Mouse (Mus musculus) retina, embryonic 14.5 days (tissue): ENCODE results near the gene Edar.
"Not testable (repeated sequence)": the region's sequence is repeated elsewhere in the genome, so short reads cannot be mapped to it uniquely, and the experiment has no call there.

Experiments used
- DNase-seq: peaks from one replicate; pipeline ENCODE4 v3.0.0-alpha.2; 2015; ENCODE audit warnings: low spot score

Gene Edar

DNA sequence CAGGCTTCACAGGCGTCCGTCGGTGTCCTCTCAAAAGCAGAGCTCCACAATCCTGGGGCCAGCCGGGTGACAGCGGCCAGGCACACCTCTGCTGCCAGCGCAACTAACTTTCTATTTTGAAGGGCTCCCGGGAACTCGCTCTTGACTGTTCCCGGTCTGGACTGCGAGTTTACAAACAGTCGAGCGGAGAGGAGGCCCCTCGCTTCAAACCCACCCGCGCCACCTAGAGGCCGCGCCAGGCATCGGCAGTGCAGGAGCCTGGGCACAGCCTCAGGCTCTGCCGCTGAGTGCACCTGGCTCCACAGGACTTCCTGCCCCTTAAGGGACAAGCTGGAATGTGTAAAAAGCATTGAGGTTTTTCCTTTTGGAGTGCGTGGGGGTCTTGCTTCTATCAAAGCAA is at the start of gene Edar:
Gene Edar (minus strand): TSS at position 122 of the 400 bp plus-strand sequence.
- peak; percentile 87 for DNase-seq

DNA sequence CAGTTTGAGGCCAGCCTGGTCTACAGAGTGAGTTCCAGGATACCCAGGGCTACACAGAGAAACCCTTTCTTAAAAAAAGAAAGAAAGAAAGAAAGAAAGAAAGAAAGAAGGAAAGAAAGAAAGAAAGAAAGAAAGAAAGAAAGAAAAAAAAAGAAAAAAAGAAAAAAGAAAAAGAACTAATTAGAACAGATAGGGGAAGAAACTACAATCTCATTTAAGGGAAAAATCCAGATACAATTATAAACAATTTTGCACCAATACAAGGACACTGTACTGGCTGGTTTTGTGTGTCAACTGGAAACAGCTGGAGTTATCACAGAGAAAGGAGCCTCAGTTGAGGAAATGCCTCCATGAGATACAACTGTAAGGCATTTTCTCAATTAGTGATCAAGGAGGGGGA is 42.7 kb upstream of the Edar start, which contains the start of gene Gm17542:
Gene Gm17542 (minus strand): TSS at position 101 of the 400 bp plus-strand sequence.
- DNase-seq = not testable (repeated sequence)

DNA sequence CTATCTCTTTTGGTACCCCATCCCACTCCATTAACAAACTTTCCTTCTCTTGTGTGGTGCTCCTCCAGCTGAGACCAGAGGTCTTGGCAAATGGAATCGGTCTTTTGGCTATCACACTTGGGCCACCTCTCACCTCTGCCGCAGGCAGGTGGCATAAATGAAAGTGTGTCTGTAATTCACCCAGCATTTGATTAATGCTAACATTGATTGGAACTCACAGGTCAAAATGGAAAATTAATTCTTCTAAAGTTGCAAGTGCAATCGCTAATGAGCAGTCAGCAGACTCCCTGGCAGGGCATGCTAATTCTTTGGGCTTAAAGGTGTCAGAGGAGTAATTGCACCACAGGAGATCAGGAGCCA is 39.3 kb upstream of the Edar start:
- DNase-seq = no peak

DNA sequence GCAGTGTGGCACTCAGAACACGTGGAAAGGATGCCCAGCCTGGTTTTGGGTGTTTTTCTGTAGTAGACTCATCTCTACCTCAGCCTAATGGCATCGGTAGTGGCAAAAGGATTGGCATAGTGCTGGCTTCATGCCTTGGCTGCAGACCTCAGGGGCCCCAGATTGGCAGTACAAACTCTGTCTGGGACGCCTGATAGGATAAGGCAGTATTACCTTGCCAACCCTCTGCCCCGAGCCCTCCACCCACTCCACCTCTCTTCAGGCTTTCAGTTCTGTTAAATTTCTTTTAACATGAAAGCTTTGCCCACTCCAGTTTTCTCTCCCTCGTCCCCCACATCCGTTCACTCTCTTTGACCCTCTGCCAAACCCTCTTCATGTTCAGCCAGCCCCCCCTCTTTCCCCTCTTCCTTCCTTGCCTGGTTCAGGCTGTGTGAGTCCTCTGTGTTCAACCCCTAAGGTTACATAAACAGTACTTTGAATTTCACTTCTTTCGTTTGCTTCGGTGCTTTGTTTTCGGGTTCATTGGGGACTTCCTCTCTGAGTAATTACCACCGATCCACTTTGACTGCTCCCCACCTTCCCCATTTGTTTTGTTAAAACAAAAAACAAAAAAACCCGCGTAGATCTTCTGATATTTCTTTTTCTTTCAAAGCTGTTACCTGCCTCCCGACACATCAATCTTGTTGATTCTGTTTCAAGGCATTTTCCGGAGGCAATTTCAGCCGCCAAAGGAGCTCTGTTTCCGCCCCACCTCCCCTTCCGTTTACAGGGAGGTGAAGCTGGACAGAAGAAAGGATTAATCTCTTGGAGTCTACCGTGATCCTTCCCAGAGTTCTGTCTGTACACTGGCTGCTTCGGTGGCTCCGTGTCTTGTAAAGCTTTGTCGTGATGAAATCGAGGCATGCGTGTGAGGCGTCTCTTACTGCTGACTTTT is 38.7 kb upstream of the Edar start:
- DNase-seq = no peak

DNA sequence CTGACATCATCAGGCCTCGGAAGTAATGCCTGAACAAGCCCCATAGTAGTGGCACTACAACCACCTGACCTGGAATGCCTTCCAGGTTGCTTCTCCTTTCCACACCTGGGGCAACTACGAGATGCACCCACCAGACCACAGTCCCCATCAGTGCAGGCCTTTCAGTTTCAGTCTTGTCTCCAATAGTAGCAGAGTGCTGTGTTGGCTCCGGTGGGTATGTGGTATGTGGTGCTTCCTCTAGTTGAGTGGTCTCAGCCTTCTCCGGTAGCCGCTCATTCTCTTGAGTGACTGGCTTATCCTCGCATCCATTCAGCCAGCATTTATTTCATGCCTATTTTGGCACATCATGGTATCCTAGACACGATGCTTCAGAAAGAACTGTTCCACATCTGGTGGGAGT is 37.8 kb upstream of the Edar start:
- DNase-seq = no peak

DNA sequence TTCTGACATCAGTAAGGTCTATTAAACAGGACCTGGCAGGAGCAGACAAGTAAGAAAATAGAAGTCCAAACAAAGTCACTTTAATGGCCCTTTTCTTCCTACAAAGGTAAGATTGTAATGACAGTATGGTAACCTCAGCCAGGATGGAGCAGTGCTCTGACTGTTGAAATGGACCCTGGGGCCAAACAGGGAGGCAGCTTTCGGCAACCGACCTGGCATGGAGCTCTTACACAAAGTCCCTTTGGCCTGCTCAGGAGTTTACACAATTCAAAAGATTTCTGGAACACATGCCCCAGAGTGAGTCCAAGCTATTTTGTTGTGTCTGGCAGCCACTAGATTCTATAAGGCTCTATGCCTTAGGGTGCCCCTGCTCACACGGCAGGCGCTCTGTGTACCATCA is 33.6 kb upstream of the Edar start:
- DNase-seq = no peak

DNA sequence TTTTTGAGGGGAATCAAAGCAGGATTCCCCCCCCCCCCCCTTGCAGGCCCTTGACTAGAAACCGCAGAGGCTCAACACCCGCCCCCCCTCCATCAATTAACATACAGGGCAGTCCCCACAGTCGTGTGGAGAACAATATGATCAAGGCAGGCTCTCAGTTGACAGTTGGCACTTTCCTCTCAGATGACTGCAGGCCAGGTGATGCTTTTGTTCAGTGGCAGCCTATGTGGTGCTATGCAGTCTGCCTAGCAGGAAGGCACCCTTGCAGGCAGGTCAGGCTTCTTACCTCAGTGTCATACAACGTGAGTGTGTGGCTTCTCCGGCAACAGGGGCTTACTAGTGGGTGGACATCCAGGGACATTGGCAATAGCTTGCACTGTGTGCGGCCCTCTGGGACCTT is 25.1 kb upstream of the Edar start:
- no peak for DNase-seq

DNA sequence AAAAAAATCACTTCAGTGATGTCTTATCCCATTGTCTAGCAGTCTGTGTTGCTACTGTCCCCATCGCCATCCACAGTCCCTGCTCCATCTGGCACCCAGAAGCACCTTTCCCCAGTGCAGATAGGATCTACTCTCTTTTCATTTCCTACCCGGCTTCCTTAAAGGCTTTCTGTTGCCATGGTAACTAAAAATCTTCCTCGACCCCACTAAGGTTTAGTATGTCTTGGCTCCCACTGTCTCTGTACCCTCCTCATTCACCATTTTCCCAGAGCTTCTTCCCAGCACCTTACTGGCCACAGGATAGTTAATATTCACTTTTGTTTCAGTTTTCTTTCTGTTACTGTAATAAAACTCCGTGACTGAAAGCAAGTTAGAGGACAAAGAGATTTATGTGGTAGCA is 24.7 kb upstream of the Edar start:
- no peak for DNase-seq

DNA sequence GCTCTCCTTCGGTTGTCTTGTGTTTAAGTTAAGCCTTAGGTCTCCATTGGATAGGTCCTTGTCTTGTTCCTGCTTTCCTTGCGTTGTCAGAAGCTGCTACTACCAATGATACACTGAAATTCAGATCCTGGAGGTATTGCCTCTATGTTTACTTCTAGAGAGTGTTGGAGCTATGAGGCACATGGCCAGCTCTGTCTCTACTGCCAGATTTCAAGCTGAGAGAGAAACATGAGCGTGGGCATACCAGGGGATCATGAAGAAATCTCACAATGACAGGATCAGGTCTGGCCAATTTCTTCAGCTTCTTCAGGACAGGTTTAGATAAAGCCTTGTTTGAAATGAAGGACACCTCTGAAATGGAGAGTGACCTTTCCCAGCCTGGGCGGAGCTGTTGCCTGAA is 23.5 kb upstream of the Edar start:
- DNase-seq = no peak

DNA sequence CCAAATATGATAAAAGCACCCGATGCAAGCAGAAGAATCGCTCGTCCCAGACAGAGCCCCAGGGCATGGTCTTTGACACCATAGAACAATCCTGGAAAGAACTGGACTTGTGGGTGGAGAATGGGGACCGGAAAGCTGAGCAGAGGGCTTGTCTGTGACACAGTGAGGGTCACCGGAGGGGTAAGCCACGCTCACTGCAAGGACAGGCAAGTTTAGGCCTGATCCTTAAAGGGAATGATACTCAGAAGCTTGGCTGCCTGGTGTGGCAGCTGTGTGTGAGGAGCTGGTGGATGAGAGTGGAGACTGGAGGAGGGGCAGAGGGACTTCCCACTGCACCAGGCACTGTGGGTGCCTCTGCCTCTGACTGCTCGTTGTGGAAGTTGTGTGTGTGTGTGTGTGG is 15.6 kb upstream of the Edar start:
- no peak for DNase-seq

DNA sequence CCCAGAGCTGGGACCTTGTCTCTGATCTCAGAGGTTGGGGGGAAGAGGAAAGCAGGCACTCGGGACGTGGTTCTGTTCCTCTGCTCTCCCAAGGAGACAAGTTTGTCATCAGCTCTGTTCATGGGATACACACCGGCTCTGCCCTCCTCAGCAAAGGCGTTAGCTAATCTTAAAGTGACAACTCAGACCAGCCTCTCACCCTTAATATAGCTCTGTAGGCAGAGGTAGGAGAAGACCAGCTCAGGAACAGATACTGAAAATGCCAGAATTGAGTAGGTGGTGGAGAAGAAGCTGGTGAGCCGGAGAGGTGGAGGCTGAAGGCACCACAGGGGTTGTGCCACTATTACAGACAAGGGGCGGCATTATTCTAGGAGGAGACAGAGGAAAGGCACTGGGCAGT is 3.8 kb upstream of the Edar start:
- no peak for DNase-seq

DNA sequence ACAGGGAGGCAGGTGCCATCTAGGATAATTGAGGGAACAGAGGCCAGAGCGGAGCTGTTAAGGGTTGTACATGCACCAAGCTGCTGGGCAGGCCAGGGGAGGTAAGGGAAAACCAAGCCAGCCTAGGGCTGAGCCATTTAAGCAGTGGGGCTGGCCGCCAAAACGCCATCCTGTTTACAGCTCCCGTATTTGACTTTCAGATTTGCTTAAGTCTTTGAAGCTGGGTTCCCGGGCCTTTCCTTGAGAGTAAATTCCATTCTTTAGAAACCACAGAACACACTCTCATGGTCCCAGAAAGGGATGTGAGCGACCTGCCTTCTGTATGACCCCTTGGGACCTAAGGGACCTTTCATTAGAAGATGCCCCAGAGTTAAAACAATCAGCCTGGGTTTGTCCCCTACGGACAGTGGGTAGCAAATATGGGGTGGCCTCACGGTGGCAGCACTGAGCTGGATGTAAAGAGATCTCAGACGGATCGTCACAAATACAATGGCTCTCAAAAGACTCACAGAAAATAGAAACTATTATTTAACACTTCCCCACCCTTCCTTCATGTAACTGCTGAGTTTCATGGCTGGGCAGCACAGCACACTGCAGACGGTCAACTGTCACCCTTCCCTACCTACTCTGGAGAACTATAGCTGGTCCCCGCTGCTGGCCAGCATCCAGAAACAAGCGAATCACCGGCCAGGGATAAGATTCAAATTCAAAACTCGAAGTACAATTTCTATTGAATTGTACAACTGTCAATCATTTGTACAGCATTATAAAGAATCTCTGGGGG is 2.0 kb downstream of the Edar start:
- DNase-seq = peak; percentile 83

DNA sequence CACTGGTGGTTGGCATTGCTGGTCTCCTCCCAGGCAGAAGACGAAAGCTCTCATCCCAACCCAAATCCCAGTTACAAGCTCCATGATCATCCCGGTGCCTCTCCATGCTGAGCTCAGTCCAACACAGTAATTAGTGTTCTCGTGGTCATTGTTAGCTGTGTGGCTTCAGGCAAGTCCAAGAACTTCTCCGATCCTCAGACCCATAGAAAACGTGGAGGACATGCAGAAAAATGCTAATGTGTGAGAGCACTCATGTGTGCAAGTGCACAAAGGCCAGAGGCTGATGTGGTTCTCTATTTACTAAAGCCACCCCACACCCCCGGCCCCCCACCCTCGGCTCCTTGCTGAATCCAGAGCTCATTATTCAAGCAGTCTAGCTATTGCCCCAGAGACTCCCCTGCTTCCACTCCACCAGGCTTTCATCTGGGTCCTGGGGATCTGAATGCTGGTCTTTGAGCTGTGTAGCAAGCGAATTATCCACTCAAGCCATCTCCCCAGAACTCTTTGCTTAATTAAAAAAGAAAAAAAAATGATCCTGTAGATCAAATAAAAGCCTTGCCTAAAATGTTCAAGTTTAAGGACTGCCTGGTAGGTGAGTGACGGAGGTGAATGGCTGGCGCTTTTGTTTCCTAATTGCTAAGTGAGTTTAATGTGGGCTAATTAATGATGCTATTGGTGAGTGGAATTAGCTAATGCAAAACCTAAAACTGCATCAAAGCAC is 2.7 kb downstream of the Edar start:
- DNase-seq = peak; percentile 40

DNA sequence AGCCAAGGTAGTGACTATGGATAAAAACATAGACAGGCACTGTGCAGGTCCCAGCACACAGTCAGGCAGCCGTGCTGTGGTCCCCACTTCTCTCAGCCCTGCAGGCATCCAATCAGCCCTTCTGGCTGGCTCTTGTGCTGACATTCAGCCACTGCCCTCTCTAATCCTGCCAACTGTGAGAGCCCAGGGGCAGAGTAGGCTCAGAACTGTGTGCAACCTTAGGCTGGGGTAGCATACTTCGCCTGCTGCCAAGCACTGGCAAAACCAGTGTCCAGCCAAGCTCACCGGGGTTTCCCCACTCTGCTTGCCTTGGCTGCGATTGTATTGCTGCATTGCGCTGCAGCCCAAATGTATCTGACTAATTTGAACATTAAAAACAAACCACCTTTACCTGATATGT is 11.6 kb downstream of the Edar start:
- no peak for DNase-seq

DNA sequence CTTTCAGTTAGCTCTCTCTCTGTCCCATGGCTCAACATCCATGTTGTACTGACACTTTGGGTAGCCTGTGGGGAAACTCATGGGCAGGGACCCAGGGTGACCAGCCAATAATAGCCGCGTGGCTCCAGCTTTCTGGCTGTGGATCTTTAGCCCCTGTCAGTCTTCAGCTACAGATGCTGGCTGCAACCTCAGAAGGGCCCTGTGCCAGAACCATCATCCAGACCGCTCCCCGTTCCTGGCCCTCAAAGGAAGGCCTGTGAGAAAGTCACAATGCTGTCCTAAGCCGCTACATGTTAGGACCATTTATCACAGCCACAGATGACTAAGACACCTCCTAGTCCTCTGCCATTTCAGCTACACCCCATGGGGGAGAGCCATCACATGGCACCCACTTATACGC is 12.0 kb downstream of the Edar start:
- DNase-seq = no peak

DNA sequence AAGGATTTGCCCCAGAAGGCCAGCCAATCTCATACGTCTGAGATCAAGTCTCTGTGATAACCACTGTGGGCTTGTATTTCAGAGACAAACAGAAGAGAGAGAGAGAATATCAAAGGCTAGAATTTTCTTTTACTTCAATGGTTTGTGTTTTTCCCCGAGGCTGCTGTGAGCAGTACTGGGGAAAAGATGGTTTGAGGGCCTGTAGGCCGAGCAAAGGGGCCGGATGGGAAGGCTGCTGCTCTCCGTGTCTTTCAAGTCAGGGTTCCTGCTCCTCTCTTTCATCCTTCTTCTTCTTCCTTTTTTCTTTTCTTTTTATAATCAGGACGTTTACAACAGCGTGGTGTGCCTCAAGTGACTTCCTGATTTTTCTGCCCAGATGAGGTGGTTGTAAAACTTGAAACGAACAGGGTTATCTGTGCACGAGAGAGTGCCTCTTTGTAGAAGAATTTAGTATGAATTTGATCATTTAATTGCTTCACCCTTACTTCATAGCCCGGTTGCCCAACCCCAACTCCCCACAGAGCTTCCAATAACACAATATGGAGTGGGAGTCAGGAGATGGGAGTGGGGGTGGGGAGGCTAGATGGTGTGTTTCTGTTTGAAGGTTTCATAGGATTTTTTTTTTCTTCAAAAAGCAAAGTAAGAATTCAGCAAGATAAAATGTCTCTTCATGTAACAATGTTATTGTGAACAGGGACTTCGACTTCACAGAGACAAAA is 16.0 kb downstream of the Edar start:
- DNase-seq = no peak

DNA sequence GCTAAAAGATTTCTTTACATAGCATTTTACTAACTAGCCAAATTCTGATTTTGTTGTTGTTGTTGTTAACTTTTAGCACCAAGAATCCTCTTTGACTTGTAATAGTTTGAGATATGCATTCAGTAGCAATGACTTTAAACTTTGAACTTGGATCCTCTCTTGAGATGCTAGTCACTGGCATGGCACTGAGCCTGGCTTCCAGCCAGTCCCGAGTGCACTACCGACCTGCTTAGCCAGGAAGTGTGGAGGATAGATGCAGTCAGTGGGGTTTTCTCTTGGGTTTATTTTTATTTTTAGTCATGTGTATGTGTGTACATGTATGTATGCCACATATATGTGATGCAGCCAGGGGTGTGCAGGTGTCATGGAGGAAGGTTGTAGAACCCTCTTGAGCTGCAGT is 17.7 kb downstream of the Edar start:
- DNase-seq = no peak

DNA sequence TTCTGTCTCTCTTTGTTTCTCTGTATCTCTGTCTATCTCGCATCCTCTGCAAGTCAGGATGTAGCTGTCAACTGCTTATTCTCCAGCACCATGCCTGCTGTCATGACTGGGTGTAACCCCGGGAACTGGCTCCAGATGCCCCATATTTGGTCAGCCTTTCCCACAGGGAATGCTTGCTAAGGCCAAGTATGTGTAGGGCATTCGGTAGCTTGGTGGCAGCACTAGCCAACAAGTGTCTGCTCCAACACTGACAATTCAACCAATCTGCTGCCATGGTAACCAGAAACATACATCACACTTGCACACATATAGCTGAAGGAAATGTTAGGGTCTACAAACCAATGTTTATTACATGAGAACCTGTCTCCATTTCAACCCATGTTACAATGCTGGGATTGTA is 21.8 kb downstream of the Edar start:
- DNase-seq = no peak

DNA sequence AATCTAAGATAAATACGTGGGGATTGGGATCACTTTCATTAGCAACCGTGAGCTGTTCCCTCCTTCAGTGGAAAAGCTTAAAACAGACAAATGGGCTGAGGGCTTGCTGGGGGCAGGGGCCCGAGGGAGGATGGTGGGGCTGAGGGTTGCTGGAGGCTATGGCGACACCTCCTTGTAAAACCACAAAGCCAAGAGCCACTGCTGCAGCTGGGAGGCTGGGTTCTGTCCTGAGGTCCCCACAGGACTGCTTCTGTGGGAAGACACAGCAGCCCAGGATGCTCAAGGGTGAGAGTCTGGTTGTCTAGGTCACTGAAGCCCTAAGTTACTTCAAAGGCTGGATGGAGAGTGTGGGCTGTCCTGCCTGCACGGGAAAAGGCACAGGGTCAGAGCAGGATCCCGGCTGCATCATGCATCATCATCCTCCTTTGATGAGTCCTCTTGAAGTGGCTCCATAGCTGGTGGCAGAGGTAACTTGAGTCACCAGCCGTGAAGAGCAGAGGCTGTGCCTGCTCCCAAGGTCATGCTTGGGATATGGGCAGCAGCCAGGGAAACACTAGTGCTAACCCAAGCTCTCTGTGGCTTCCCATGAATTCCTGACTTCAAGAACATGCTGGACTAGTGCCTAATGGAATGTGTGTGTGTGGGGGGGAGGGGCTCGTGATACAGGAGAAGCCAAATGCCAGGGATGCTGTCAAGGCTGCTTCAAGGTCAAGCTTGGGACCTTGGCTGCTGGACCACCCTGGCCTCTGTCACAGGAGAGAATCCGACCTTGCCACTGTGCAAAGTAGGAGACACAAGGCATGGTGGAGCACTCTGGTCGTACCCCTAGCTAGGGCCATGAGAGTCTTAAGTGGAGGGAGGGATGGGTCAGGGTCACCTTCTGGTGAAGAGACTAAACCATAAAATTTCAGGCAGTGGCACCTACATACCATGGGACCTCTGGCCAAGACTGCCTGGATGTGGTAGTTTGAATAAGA is 22.7 kb downstream of the Edar start:
- DNase-seq = no peak

DNA sequence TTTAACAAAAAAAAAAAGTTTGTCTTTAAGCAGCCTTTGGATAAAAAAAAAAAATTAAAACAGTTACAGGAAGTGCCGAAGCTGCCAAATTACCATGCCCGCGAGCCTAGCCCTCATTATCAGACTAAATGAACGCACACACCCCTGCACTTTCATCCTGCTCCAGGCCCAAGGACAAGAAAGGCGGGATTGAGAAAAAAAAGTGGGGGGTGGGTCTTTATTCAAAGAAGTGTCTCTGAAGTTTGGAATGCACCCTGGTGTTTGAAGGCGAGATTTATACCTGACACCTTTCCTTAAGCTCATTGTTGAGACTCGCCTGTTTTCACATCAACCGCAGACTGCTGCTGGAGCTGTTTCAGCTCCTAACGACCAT is 23.4 kb downstream of the Edar start:
- DNase-seq = peak; percentile 17
